Mouse (Mus musculus) Patski (cell line): ENCODE data around the gene Ush1g. TPM values are rescaled to one million over a fixed set of nuclear protein-coding genes. Genes with fewer than 3 reads are reported as not detected.
A peak's percentile ranks its signal among the peaks of the same experiment; 100 is the strongest.

ENCODE experiments used
- ATAC-seq: fragments of 100-300 bp; one replicate; pipeline ENCODE4 v1.8.0; 2021
- CTCF ChIA-PET: fragments of 350-600 bp; sonication (Branson Sonifier 250); formaldehyde crosslinking; loops from one replicate; lab custom pipeline; 2022; ENCODE audit warnings: inconsistent platforms; lab: Charles Lee
- POLR2A ChIA-PET: fragments of 350-600 bp; sonication (Branson Sonifier 250); formaldehyde crosslinking; loops from one replicate; lab custom pipeline; 2022; ENCODE audit warnings: antibody characterized with exemption, inconsistent platforms; lab: Charles Lee
- DNase-seq: peaks from one replicate; pipeline ENCODE4 v3.0.0-alpha.2; 2011; ENCODE audit warnings: low read depth, low spot score
- H3K27me3 ChIP-seq: fragments of 371-371 bp; one replicate; pipeline ENCODE4 v1.5.1; 2021
- CTCF ChIP-seq: fragments of 100-300 bp; IDR thresholded peaks from one replicate; pipeline ENCODE4 v1.5.1; 2021
- in situ Hi-C: fragments of 300-500 bp; cut with MboI; formaldehyde crosslinking; loops from 3 replicates; pipeline ENCODE4 v1.11.1; 2018; ENCODE audit warnings: low pct_unique_long_range_greater_than_20kb, mixed read lengths
- polyA plus RNA-seq: library from polyadenylated mRNA; unstranded; gene quantifications from one replicate; pipeline ENCODE4 v1.2.3, GENCODE M21; 2021

Gene Ush1g
- polyA plus RNA-seq, 1 experiment from 2014 or later: 0.32 TPM

DNA sequence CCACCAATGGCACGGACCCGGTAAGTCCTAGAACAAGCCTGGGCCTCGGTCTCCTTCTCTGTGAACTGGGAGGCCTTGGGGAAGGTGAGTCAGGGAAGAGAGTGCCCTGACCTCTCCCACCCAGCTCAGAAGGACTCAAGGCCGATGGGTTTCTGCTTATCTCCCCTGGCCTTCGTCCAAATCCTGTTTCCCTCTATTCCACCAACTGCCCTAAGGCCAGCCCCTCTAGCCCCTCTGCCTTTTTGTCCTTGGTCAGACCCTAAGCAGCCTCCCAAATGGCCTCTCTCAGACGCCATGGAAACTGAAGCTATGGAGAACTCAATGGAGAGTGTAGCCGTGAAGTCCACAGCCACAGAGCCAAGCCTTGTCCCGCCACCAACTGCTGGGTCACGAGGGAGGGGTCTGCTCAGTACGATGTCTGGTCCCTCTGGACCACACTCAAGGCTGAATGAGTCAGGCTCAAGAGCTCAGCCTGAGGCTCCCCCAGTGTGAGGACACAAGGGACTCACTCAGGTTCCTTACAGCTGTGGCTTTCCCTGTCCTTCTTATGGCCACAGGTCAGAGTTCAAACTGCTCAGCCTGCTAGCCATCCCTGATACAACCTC lies 48.8 kb downstream of the Ush1g start:
- POLR2A ChIA-PET: no interaction called here
- no peak for TF ChIP-seq CTCF
- CTCF ChIA-PET: interaction anchor here (4.2 kb wide), 1 partner anchor 71 kb away, joined by 23 read pairs; no protein-coding TSS in a partner anchor
- in situ Hi-C loops: loop anchor here (5.0 kb wide), 1 partner anchor 71 kb away; no protein-coding TSS in a partner anchor
- ATAC-seq (no peak), DNase-seq (no peak)
- no peaks in the 10 kb centered on the region for H3K27me3 ChIP-seq

DNA sequence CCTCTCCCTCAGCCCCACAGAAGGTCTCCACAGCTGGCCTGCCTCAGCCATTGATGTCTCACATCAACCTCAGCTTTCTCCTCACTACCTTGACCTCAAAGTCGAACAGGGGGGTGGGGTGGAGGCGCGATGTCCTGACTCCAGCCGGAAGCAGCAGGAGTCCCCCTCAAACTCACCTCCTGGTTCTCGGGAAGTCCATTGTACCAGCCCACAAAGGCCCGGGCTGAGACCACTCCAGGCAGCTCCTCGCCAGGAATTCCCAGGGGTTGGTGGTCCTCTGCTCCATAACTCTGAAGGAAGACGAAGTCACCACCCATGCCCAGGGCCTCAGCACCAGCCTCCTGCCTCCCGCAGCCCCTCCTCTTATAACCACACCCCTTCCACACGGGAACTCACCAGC lies 50.4 kb downstream of the Ush1g start:
- DNase-seq (no peak), ATAC-seq (no peak)
- H3K27me3 ChIP-seq: peaks cover 3% of the 10 kb centered on the region
- TF ChIP-seq CTCF: no peak
- ChIA-PET POLR2A (no interaction called here), CTCF (interaction anchor here (1.1 to 2.0 kb wide), 4 partner anchors 56 to 112 kb away, joined by 3 to 11 read pairs (median 6); no protein-coding TSS in a partner anchor)
- in situ Hi-C loops: loop anchor here (5.0 kb wide), 1 partner anchor 69 kb away; no protein-coding TSS in a partner anchor

DNA sequence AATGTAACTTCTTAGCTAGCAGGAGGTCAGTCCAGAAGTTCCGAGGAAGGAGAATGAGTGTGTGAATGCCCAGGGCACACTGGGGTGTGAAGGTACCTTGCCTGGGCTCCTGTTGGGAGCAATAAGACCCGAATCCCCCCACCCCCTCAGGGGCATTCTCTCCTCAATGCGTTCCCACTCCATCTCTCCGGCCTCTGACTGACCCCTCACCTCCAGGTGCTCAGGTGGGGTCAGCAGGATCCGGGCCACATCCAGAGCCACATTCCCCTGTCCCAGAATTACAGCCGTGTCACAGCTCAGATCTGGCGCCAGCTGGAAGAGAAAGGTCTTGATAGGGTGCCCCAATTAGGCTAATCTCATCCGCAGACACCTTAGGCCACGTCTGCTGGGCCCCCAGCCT lies 50.8 kb downstream of the Ush1g start:
- ChIA-PET CTCF (interaction anchor here (1.1 to 2.0 kb wide), 4 partner anchors 56 to 112 kb away, joined by 3 to 11 read pairs (median 6); no protein-coding TSS in a partner anchor), POLR2A (no interaction called here)
- no peak for TF ChIP-seq CTCF
- no peak for DNase-seq
- no peak for ATAC-seq
- H3K27me3 ChIP-seq: peaks cover 8% of the 10 kb centered on the region
- in situ Hi-C loops: loop anchor here (5.0 kb wide), 1 partner anchor 69 kb away; no protein-coding TSS in a partner anchor

DNA sequence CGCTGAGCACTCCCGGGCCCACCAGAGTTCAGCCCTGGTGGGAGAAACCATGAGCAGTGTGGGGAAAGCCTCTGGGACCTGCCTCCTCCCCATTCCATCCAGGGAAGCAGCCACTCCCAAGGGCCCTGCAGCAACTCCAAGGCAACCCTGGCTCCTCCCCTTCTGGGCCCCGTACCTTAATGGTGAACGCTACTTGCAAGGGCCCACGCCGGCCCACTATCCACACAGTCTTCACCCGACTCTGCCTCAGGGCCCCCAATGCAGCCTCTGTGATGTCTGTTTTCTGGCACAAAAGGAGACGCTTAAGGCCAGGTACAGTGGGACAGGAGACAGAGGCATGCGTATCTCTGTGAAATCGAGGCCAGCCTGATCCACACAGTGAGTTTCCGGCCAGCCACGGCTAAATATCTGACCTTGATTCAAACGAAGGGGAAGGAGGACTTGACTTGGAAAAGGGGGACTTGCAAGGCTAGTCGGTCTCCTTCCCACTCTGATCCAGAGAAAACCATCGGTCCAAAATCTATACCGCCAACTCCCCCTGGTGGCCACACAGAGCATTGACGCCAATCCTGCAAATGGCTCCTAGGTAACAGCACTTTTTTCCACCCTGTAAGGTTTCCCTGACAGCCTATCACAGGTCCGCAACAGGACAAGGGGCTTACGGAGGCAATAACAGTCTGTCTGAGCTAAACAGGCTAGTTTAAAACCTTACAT lies 51.5 kb downstream of the Ush1g start:
- CTCF ChIA-PET: interaction anchor here (1.2 to 2.0 kb wide), 4 partner anchors 49 to 71 kb away, joined by 3 to 11 read pairs (median 6); no protein-coding TSS in a partner anchor
- no peak for DNase-seq
- peak; percentile 94 for TF ChIP-seq CTCF
- peaks cover 15% of the 10 kb centered on the region for H3K27me3 ChIP-seq
- POLR2A ChIA-PET: no interaction called here
- in situ Hi-C loops: loop anchor here (5.0 kb wide), 1 partner anchor 68 kb away; no protein-coding TSS in a partner anchor
- no peak for ATAC-seq

DNA sequence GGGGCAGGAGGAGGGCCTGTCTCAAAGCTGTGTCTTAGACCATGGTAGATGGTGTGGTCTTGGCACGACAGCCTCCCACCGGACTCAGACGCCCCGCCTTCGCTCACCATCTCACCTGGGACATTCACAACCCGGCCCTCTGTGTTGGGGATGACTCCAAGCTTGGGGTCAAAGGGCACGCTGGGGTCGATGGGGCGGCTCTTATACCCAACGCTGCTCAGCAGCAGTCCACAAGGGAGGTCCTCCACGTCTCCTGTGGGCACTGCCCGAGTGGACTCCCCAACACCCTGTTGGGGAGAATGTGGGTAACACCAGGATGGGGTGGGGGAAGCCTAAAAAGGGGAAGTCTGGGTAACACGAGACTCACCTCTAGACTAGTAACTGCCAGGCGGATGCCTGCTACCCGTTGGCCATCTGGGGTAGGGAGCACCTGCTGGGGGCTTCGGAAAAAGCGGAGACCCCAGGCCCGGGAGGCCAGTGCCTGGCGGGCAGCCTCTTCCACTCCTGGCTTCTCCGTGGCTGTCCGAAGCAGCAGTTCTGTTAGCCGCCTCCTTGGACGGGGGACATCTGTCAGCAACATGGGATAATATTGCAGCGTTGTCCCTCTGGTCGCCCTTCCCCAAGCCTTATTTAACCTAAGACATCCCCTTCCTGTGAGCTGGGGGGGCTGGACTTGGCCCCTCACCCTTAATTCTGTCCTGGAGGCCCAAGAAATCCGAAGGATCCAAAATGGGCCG lies 52.3 kb downstream of the Ush1g start:
- CTCF ChIA-PET: interaction anchor here (1.0 to 1.9 kb wide), 3 partner anchors 12 to 67 kb away, joined by 3 to 10 read pairs (median 3); no protein-coding TSS in a partner anchor
- TF ChIP-seq CTCF: no peak
- ATAC-seq (no peak), DNase-seq (no peak)
- in situ Hi-C loops: loop anchor here (5.0 kb wide), 1 partner anchor 67 kb away; no protein-coding TSS in a partner anchor
- POLR2A ChIA-PET: no interaction called here
- H3K27me3 ChIP-seq: peaks cover 22% of the 10 kb centered on the region

DNA sequence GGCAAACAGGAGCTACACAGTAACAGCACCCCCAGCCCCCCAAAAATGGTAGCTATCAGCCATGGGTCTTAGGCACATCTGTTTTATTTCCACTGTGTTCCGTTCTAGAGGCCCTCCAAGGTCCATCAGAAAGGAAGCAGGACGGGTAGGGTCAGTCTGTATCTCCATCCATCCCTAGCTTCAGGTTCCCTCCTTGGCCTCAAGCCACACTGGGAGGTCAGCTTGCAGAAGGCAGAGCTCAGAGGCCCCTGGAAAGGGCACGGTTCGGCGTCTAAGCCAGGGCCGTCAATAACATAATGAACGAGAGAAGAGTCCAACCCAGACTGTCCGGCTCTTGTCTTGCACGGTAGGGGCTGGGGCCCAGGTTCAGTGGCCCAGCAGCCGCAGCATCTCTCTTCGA lies 53.9 kb downstream of the Ush1g start:
- H3K27me3 ChIP-seq: peaks cover 37% of the 10 kb centered on the region
- no peak for DNase-seq
- in situ Hi-C loops: no loop called here
- CTCF ChIA-PET: interaction anchor here (0.9 to 1.9 kb wide), 2 partner anchors 66 to 80 kb away, joined by 3 to 10 read pairs; no protein-coding TSS in a partner anchor
- POLR2A ChIA-PET: interaction anchor here (0.9 to 1.5 kb wide), 2 partner anchors 9 to 65 kb away, joined by 3 read pairs; partner anchors contain the start of gene Fdxr
- no peak for TF ChIP-seq CTCF
- ATAC-seq: no peak

DNA sequence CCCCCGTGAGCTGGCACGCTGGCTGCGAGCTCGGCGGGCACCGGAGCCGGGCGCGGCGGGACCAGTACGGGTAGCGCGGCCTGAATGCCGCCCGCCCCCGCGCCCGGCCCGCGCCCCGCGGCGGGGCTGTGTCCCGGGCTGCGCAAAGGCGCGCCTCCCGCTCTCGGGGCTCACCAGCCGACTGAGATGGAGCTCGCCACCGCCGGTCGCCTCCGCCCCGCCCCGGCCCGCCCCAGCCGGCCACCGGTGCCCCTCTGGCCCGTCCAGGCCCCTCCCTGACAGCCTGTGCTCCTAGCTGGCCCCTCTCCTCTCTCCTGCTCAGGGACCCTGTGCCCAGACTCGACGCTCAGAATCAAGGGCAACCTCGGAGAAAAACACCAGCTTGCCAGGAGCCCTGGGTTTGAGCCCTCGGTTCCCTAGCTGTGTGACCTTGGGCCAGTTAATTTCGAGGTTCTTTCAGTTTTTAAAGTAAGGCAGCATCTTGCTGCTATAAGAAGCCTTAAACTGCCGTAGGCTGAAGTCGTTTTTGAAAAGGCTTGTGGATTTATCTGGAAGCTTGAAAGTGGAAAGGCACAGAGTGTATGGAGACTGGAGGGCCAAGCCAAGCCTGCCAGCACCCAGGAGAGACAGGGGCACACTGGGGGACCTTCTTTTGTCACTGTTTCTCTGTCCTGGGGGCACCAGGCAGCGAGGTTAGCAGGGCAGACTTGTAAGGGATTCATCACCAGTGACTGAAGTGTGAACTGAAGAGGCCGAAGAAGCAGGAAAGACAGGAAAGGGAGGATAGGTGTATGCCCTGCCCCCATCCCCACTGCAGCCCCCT lies 54.6 kb downstream of the Ush1g start, which contains the start of gene Grin2c:
Gene Grin2c, minus strand, starts transcription at position 183 of the 823 bp plus-strand sequence.
- H3K27me3 ChIP-seq: peaks cover 43% of the 10 kb centered on the region
- ATAC-seq: no peak
- in situ Hi-C loops: no loop called here
- ChIA-PET CTCF (interaction anchor here (0.9 to 1.7 kb wide), 2 partner anchors 65 to 79 kb away, joined by 3 to 7 read pairs; no protein-coding TSS in a partner anchor), POLR2A (interaction anchor here (1.5 kb wide), 1 partner anchor 9 kb away, joined by 3 read pairs; the partner anchor contains the start of gene Fdxr)
- DNase-seq: no peak
- TF ChIP-seq CTCF: no peak

DNA sequence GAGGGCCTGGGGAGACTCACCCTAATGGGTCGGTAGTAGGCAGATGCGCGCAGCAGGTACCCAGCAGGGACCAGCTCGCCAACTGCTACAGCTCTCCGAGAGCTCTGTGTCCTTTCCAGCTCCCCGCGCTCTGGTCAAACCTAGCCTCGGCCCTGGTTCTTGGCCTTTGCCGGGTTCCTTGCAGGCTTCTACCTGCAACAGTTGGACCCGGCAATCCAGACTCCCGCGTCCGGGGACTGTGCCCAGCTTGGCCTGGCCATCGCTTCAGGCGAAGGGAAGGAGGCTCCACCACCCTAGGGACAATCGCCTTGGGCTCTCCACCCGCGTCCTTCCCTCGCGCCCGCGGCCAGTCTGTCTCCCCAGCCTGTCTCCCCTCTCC lies 55.5 kb downstream of the Ush1g start:
- in situ Hi-C loops: no loop called here
- DNase-seq (no peak), ATAC-seq (no peak)
- ChIA-PET CTCF (interaction anchor here (1.7 kb wide), 1 partner anchor 64 kb away, joined by 7 read pairs; no protein-coding TSS in a partner anchor), POLR2A (interaction anchor here (0.6 kb wide), 1 partner anchor 62 kb away, joined by 4 read pairs; no protein-coding TSS in a partner anchor)
- no peak for TF ChIP-seq CTCF
- peaks cover 49% of the 10 kb centered on the region for H3K27me3 ChIP-seq
